Mouse (Mus musculus) heart, embryonic 13.5 days (tissue): ENCODE data around the gene Gmppb. TPM values are rescaled to one million over a fixed set of nuclear protein-coding genes. Genes with fewer than 3 reads are reported as not detected.
"Not testable (repeated sequence)": the region's sequence is repeated elsewhere in the genome, so short reads cannot be mapped to it uniquely, and the experiment has no call there.

Source experiments
- ATAC-seq: fragments of 200-750 bp; cut with Nextera tagmentation; 2 replicates; pipeline ENCODE4 v1.8.0; 2017; ENCODE audit warnings: moderate TSS enrichment; ENCODE audit not compliant: insufficient number of reproducible peaks, low FRiP score, low TSS enrichment; ENCODE audit errors: extremely low read depth
- H3K27ac ChIP-seq: fragments of 300-500 bp; sonication (generic); replicated peaks from 2 replicates; pipeline ENCODE4 v1.5.1; 2015; ENCODE audit warnings: moderate library complexity, mild to moderate bottlenecking, inconsistent platforms
- H3K27me3 ChIP-seq: fragments of 300-500 bp; sonication (generic); replicated peaks from 2 replicates; pipeline ENCODE4 v1.6.1; 2015; ENCODE audit warnings: mild to moderate bottlenecking, inconsistent platforms
- H3K36me3 ChIP-seq: fragments of 300-500 bp; sonication (generic); 2 replicates; pipeline ENCODE4 v1.6.1; 2015; ENCODE audit warnings: mild to moderate bottlenecking, inconsistent platforms
- H3K4me1 ChIP-seq: fragments of 300-500 bp; sonication (generic); 2 replicates; pipeline ENCODE4 v1.6.1; 2015; ENCODE audit warnings: inconsistent platforms
- H3K4me2 ChIP-seq: fragments of 300-500 bp; sonication (generic); 2 replicates; pipeline ENCODE4 v1.6.1; 2015; ENCODE audit warnings: inconsistent platforms, mild to moderate bottlenecking, moderate library complexity
- H3K4me3 ChIP-seq: fragments of 300-500 bp; sonication (generic); 2 replicates; pipeline ENCODE4 v1.5.1; 2015; ENCODE audit warnings: moderate library complexity, mild to moderate bottlenecking, inconsistent platforms
- H3K9ac ChIP-seq: fragments of 300-500 bp; sonication (generic); 2 replicates; pipeline ENCODE4 v1.6.1; 2015; ENCODE audit warnings: inconsistent platforms, mild to moderate bottlenecking, moderate library complexity
- H3K9me3 ChIP-seq: fragments of 300-500 bp; sonication (generic); 2 replicates; pipeline ENCODE4 v1.6.1; 2016; ENCODE audit warnings: inconsistent platforms
- WGBS: fragments of 180-500 bp; shearing (Covaris S2); methylation state at CpG from one replicate; pipeline ENCODE4 v1.1.7; 2015; ENCODE audit warnings: mixed read lengths; 5-methylcytosine and 5-hydroxymethylcytosine counted together
- polyA plus RNA-seq: library from polyadenylated mRNA; unstranded; fragments of >200 nt; fragmentation: Nextera tagmentation; extraction: Ambion mirVana; gene quantifications from 2 replicates; pipeline ENCODE4 v1.2.1, GENCODE M21; 2015

Gene Gmppb
- polyA plus RNA-seq: 21.4 and 23.3 TPM in 2 replicates

- Histone ChIP-seq H3K36me3 (peaks cover 63% of the 10 kb centered on the region), H3K9me3 (no peaks in the 10 kb centered on the region), H3K4me3 (peak within 1 kb of the TSS; percentile 94), H3K4me2 (peak within 1 kb of the TSS; percentile 97), H3K27ac (peak within 1 kb of the TSS; percentile 79), H3K27me3 (no peaks in the 10 kb centered on the region), H3K9ac (peak within 1 kb of the TSS; percentile 92), H3K4me1 (peaks cover 48% of the 10 kb centered on the region)
- whole genome bisulfite sequencing: under 1% methylated on average over 39 of the region's 39 CpGs
- peak; percentile 90 for ATAC-seq
Measured at GRCm38 (mm10) chr9:108049016-108049455, at the start of gene Gmppb. TSS of gene Gmppb (plus strand) at chr9:108049242.

GRCm38 (mm10) chr9:108001922-108002770 is 46.9 kb upstream of the Gmppb start, which contains the start of gene Ip6k1:
TSS of gene Ip6k1 (plus strand) at chr9:108002501.
- ATAC-seq: peak; percentile 97
- WGBS: 1% methylated on average over 51 of the region's 51 CpGs
- H3K4me3 ChIP-seq: peak within 1 kb of the TSS; percentile 99
- H3K36me3 ChIP-seq: no peaks in the 10 kb centered on the region
- H3K9ac ChIP-seq: peak within 1 kb of the TSS; percentile 99
- H3K27ac ChIP-seq: peak within 1 kb of the TSS; percentile 97
- peaks cover 31% of the 10 kb centered on the region for H3K4me1 ChIP-seq
- no peaks in the 10 kb centered on the region for H3K27me3 ChIP-seq
- peak within 1 kb of the TSS; percentile 92 for H3K4me2 ChIP-seq
- H3K9me3 ChIP-seq: no peaks in the 10 kb centered on the region

- Histone ChIP-seq H3K36me3 (no peaks in the 10 kb centered on the region), H3K9me3 (no peaks in the 10 kb centered on the region), H3K4me3 (peak overlapping the region; percentile 99), H3K27ac (peak overlapping the region; percentile 97), H3K4me2 (peak overlapping the region; percentile 88), H3K9ac (peak overlapping the region; percentile 99), H3K27me3 (no peaks in the 10 kb centered on the region), H3K4me1 (peaks cover 31% of the 10 kb centered on the region)
- WGBS: under 1% methylated on average over 50 of the region's 50 CpGs
- ATAC-seq: no peak
Measured at GRCm38 (mm10) chr9:108002778-108003530, 46.1 kb upstream of the Gmppb start.

- peak overlapping the region; percentile 88 for H3K4me2 ChIP-seq
- no peaks in the 10 kb centered on the region for H3K27me3 ChIP-seq
- H3K9ac ChIP-seq: peak overlapping the region; percentile 99
- ATAC-seq: no peak
- no peaks in the 10 kb centered on the region for H3K9me3 ChIP-seq
- peak overlapping the region; percentile 97 for H3K27ac ChIP-seq
- 24% methylated on average over 8 of the region's 8 CpGs for WGBS
- peak overlapping the region; percentile 99 for H3K4me3 ChIP-seq
- H3K36me3 ChIP-seq: no peaks in the 10 kb centered on the region
- H3K4me1 ChIP-seq: peaks cover 37% of the 10 kb centered on the region
Measured at GRCm38 (mm10) chr9:108003531-108003890, 45.5 kb upstream of the Gmppb start.

- Histone ChIP-seq H3K4me3 (no peak overlapping the region), H3K36me3 (peaks cover 12% of the 10 kb centered on the region), H3K9me3 (no peaks in the 10 kb centered on the region), H3K4me1 (peaks cover 36% of the 10 kb centered on the region), H3K9ac (no peak overlapping the region), H3K27me3 (no peaks in the 10 kb centered on the region), H3K4me2 (no peak overlapping the region), H3K27ac (no peak overlapping the region)
- ATAC-seq: no peak
- 78% methylated on average over 5 of the region's 5 CpGs for WGBS
Measured at GRCm38 (mm10) chr9:108008041-108008440, 41.0 kb upstream of the Gmppb start.

- no peak; the same call in 1 of the 2 replicates for ATAC-seq
- no peak overlapping the region for H3K4me3 ChIP-seq
- no peaks in the 10 kb centered on the region for H3K9me3 ChIP-seq
- H3K27ac ChIP-seq: no peak overlapping the region
- H3K4me1 ChIP-seq: peaks cover 19% of the 10 kb centered on the region
- H3K4me2 ChIP-seq: no peak overlapping the region
- H3K27me3 ChIP-seq: no peaks in the 10 kb centered on the region
- H3K9ac ChIP-seq: no peak overlapping the region
- H3K36me3 ChIP-seq: peaks cover 23% of the 10 kb centered on the region
Measured at GRCm38 (mm10) chr9:108010385-108010784, 38.7 kb upstream of the Gmppb start.

- H3K27ac ChIP-seq, H3K4me2 ChIP-seq: not testable (repeated sequence)
- 92% methylated on average over 2 of the region's 2 CpGs for WGBS
Measured at GRCm38 (mm10) chr9:108013577-108013976, 35.5 kb upstream of the Gmppb start.

GRCm38 (mm10) chr9:108017127-108017526 is 31.9 kb upstream of the Gmppb start:
- WGBS: 74% methylated on average over 3 of the region's 3 CpGs
- ATAC-seq: no peak
- Histone ChIP-seq H3K36me3 (peaks cover 31% of the 10 kb centered on the region), H3K9ac (no peak overlapping the region), H3K4me3 (no peak overlapping the region), H3K9me3 (no peaks in the 10 kb centered on the region), H3K4me1 (peaks cover 28% of the 10 kb centered on the region), H3K27ac (no peak overlapping the region), H3K4me2 (no peak overlapping the region), H3K27me3 (no peaks in the 10 kb centered on the region)

More at GRCm38 (mm10) chr9:108013577-108013976, 35.5 kb upstream of the Gmppb start:
- H3K4me3 ChIP-seq, H3K9me3 ChIP-seq, H3K27me3 ChIP-seq, ATAC-seq, H3K9ac ChIP-seq, H3K4me1 ChIP-seq: not testable (repeated sequence)
- peaks cover 34% of the 10 kb centered on the region for H3K36me3 ChIP-seq

- no peak for ATAC-seq
- peaks cover 26% of the 10 kb centered on the region for H3K4me1 ChIP-seq
- peak overlapping the region; percentile 52 for H3K4me2 ChIP-seq
- H3K9me3 ChIP-seq: no peaks in the 10 kb centered on the region
- H3K4me3 ChIP-seq: no peak overlapping the region
- H3K27me3 ChIP-seq: no peaks in the 10 kb centered on the region
- peaks cover 29% of the 10 kb centered on the region for H3K36me3 ChIP-seq
- H3K27ac ChIP-seq: peak overlapping the region; percentile 71
- H3K9ac ChIP-seq: no peak overlapping the region; the same call in 1 of the 2 replicates
- 83% methylated on average over 1 of the region's 1 CpGs for WGBS
Measured at GRCm38 (mm10) chr9:108020741-108021140, 28.3 kb upstream of the Gmppb start.

- no peak overlapping the region for H3K4me3 ChIP-seq
- H3K36me3 ChIP-seq: peaks cover 46% of the 10 kb centered on the region
- H3K4me1 ChIP-seq: peaks cover 26% of the 10 kb centered on the region
- H3K9me3 ChIP-seq: peaks cover 5% of the 10 kb centered on the region; the same call in 1 of the 2 replicates
- H3K27me3 ChIP-seq: no peaks in the 10 kb centered on the region
- H3K9ac ChIP-seq: no peak overlapping the region
- ATAC-seq: no peak
- H3K4me2 ChIP-seq: no peak overlapping the region
- WGBS: 89% methylated on average over 3 of the region's 3 CpGs
- H3K27ac ChIP-seq: no peak overlapping the region
Measured at GRCm38 (mm10) chr9:108023216-108023615, 25.8 kb upstream of the Gmppb start.

GRCm38 (mm10) chr9:108026584-108026983 is 22.5 kb upstream of the Gmppb start:
- 88% methylated on average over 3 of the region's 3 CpGs for WGBS
- no peak overlapping the region for H3K9ac ChIP-seq
- peaks cover 7% of the 10 kb centered on the region for H3K4me1 ChIP-seq
- peaks cover 58% of the 10 kb centered on the region for H3K36me3 ChIP-seq
- no peak overlapping the region for H3K27ac ChIP-seq
- no peak overlapping the region for H3K4me3 ChIP-seq
- H3K4me2 ChIP-seq: no peak overlapping the region
- H3K27me3 ChIP-seq: no peaks in the 10 kb centered on the region
- ATAC-seq: no peak
- peaks cover 5% of the 10 kb centered on the region; the same call in 1 of the 2 replicates for H3K9me3 ChIP-seq
